Mouse (Mus musculus) C2C12 (cell line): Measurements from ENCODE around the gene Cep19. TPM values are rescaled to one million over a fixed set of nuclear protein-coding genes. Genes with fewer than 3 reads are reported as not detected.

Experiments
- H3K27me3 ChIP-seq: one replicate; pipeline ENCODE4 v1.6.1; 2011; ENCODE audit not compliant: control insufficient read depth, insufficient read depth, insufficient read length
- H3K36me3 ChIP-seq: one replicate; pipeline ENCODE4 v1.6.1; 2011; ENCODE audit not compliant: control insufficient read depth, insufficient read depth
- H3K4me3 ChIP-seq: one replicate; pipeline ENCODE4 v1.5.1; 2011; ENCODE audit warnings: mild to moderate bottlenecking, control low read depth; ENCODE audit not compliant: poor library complexity, insufficient read depth, severe bottlenecking
- H3K79me2 ChIP-seq: one replicate; pipeline ENCODE4 v1.6.1; 2011; ENCODE audit not compliant: control insufficient read depth, insufficient read depth
- H3K79me3 ChIP-seq: one replicate; pipeline ENCODE4 v1.6.1; 2011; ENCODE audit warnings: low read depth, control low read depth
- H3ac ChIP-seq: one replicate; pipeline ENCODE3; 2011; ENCODE audit warnings: low read depth; ENCODE audit not compliant: control insufficient read depth, insufficient read length
- CEBPB ChIP-seq: IDR thresholded peaks from one replicate; pipeline ENCODE4 v1.6.1; 2011; ENCODE audit warnings: low read depth, mild to moderate bottlenecking, control low read depth, moderate library complexity
- CTCF ChIP-seq: IDR thresholded peaks from one replicate; pipeline ENCODE4 v1.5.1; 2011; ENCODE audit not compliant: control insufficient read depth, insufficient read depth, insufficient read length
- FOSL1 ChIP-seq: IDR thresholded peaks from one replicate; pipeline ENCODE4 v1.8.0; 2011; ENCODE audit warnings: mild to moderate bottlenecking, low read length; ENCODE audit not compliant: poor library complexity, insufficient read depth, severe bottlenecking
- MAX ChIP-seq: IDR thresholded peaks from one replicate; pipeline ENCODE4 v1.6.1; 2011; ENCODE audit warnings: mild to moderate bottlenecking, control low read depth
- MYOD1 ChIP-seq: IDR thresholded peaks from one replicate; pipeline ENCODE4 v1.6.1; 2011; ENCODE audit warnings: low read depth; ENCODE audit not compliant: control insufficient read depth, insufficient read length
- MYOG ChIP-seq: IDR thresholded peaks from one replicate; pipeline ENCODE4 v1.6.1; 2011; ENCODE audit not compliant: control insufficient read depth, insufficient read length; ENCODE audit errors: extremely low read depth
- USF1 ChIP-seq: IDR thresholded peaks from one replicate; pipeline ENCODE4 v1.6.1; 2011; ENCODE audit warnings: low read depth, mild to moderate bottlenecking, control low read depth, moderate library complexity
- polyA plus RNA-seq: library from polyadenylated mRNA; unstranded; fragments of >200 nt; fragmentation: generic; extraction: Trizol; gene quantifications from one replicate; pipeline ENCODE4 v1.2.1, GENCODE M21; 2012; ENCODE audit warnings: missing spikeins

Gene Cep19
- polyA plus RNA-seq, 1 experiment = 4.2 TPM

DNA sequence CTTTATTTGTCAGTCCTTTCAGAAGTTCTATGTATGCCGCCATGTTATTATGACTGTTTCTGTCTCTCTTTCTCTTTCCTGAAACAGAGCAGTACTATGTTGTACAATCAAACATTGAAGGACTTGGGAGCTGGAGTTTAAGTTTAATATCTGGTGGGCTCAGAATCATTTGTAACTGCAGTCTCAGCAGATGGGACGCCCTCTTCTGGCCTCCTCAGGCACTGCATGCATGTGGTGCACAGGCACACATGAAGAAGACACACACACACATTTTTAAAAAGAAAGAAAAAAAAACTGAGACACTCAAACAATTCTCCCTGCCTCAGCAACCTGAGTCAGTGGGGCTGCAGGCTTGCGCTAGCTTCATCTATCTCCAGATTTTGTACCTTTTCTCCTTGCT is 20.9 kb downstream of the Cep19 start:
- no peak overlapping the region for H3ac ChIP-seq
- TF ChIP-seq CEBPB = no peak
- TF ChIP-seq MAX = no peak
- TF ChIP-seq MYOD1 = no peak
- no peak for TF ChIP-seq USF1
- no peak for TF ChIP-seq MYOG
- no peak for TF ChIP-seq FOSL1
- TF ChIP-seq CTCF = no peak
- no peaks in the 10 kb centered on the region for H3K79me2 ChIP-seq
- H3K79me3 ChIP-seq = no peaks in the 10 kb centered on the region
- H3K27me3 ChIP-seq = no peaks in the 10 kb centered on the region
- H3K36me3 ChIP-seq = no peaks in the 10 kb centered on the region
- H3K4me3 ChIP-seq = no peak overlapping the region

- Histone ChIP-seq H3K27me3 (peaks cover 5% of the 10 kb centered on the region), H3K4me3 (no peak overlapping the region), H3K79me2 (no peaks in the 10 kb centered on the region), H3K36me3 (no peaks in the 10 kb centered on the region), H3K79me3 (no peaks in the 10 kb centered on the region), H3ac (no peak overlapping the region)
- TF ChIP-seq USF1 (no peak), FOSL1 (no peak), MYOD1 (no peak), MYOG (no peak), CEBPB (no peak), CTCF (no peak), MAX (no peak)
These were observed 24.4 kb downstream of the Cep19 start for GRCm38 (mm10) chr16:32124020-32124419.

DNA sequence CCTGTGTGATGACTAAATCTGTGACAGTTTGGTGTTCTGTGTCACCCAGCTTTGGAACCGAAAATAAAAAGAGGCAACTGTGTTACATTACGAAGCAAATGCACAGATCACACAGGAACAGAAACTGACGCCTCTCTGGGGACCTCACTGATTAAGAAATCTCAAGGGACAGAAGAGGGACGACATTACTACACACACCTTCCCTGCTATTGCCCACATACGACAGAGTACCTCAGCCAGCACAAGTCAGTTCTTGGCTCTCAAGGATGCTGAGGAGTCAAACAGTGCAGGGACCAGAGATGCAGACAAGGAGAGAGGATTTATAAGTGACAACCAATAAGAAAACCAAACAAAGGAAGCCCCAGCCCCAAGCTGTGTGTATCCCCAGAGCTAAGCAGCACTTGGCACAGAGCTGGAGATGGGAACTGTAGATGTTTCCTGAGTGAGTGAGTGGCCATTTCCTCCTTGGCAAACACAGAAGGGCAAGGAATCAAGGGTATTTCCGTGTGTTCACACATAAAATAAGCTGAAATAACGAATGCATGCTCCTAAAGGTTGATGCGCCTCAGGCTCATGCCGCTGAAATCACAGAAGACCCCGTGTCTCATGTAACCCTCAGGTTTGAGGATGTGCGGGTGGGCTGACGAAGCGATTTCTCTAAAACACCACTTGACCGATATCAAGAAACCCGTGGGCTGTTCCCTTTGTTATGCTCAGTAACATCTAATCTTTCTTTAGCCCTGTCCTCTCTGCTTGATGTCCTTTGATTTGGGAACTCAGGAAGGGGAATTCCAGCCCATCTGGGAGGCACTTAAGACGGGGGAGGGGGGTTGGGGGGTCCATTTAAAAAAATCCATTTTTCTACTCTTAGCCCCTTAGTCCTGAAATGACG is 25.1 kb downstream of the Cep19 start:
- Histone ChIP-seq H3K36me3 (no peaks in the 10 kb centered on the region), H3K4me3 (no peak overlapping the region)
- TF ChIP-seq MYOG = no peak
- TF ChIP-seq FOSL1 = no peak
- TF ChIP-seq MYOD1 = no peak
- TF ChIP-seq USF1 = no peak
- TF ChIP-seq CTCF = no peak

DNA sequence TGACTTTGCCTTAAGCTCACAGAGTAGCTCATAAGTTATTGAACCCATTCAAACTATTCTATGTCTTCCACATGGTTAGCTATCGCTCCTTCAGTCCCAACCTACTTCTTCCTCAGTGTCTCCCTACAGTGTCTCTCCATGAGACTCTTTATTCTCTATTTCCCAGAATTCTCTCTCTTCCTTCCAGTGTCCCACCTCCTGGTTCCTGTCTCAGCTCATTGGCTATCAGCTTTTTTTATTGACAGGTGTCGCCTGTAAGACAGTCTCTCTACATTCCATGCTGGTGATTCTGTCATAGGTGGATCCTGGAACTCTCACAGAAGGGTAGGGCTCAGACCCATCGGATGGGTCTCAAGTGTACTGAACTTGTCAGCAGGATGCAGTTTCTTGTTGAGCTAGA is 25.8 kb downstream of the Cep19 start:
- H3K4me3 ChIP-seq = no peak overlapping the region
- TF ChIP-seq FOSL1 (no peak), CTCF (no peak), CEBPB (no peak), MYOD1 (no peak), USF1 (no peak), MYOG (no peak), MAX (no peak)
- no peak overlapping the region for H3ac ChIP-seq
- peaks cover 5% of the 10 kb centered on the region for H3K27me3 ChIP-seq
- no peaks in the 10 kb centered on the region for H3K79me3 ChIP-seq
- no peaks in the 10 kb centered on the region for H3K79me2 ChIP-seq
- no peaks in the 10 kb centered on the region for H3K36me3 ChIP-seq

More for the DNA sequence above, 25.1 kb downstream of the Cep19 start:
- Histone ChIP-seq H3ac (no peak overlapping the region), H3K79me3 (no peaks in the 10 kb centered on the region), H3K27me3 (peaks cover 5% of the 10 kb centered on the region), H3K79me2 (no peaks in the 10 kb centered on the region)

DNA sequence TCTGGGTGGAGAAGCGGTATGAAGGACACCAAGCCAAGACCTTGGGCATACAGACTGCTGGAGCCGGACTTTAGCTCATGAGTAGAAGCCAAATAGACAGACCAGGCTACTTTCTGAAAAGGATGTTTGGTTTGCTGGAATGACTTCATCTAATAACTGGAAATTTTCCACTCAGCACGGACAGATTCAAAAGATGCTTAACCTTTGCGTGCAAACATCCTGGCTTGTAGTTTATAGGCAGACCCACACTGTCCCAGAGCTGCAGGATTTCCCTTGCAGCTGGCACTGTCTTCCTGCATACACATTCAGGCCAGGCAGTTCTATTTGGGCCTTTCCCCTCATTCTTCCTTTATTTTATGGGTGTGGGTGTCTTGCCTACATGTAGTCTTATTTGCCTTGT is 27.4 kb downstream of the Cep19 start:
- H3K79me3 ChIP-seq = no peaks in the 10 kb centered on the region
- TF ChIP-seq CTCF (no peak), FOSL1 (no peak), CEBPB (no peak), USF1 (no peak), MYOG (no peak), MAX (no peak), MYOD1 (no peak)
- no peak overlapping the region for H3ac ChIP-seq
- H3K36me3 ChIP-seq = no peaks in the 10 kb centered on the region
- no peaks in the 10 kb centered on the region for H3K79me2 ChIP-seq
- no peak overlapping the region for H3K4me3 ChIP-seq
- H3K27me3 ChIP-seq = peaks cover 5% of the 10 kb centered on the region

DNA sequence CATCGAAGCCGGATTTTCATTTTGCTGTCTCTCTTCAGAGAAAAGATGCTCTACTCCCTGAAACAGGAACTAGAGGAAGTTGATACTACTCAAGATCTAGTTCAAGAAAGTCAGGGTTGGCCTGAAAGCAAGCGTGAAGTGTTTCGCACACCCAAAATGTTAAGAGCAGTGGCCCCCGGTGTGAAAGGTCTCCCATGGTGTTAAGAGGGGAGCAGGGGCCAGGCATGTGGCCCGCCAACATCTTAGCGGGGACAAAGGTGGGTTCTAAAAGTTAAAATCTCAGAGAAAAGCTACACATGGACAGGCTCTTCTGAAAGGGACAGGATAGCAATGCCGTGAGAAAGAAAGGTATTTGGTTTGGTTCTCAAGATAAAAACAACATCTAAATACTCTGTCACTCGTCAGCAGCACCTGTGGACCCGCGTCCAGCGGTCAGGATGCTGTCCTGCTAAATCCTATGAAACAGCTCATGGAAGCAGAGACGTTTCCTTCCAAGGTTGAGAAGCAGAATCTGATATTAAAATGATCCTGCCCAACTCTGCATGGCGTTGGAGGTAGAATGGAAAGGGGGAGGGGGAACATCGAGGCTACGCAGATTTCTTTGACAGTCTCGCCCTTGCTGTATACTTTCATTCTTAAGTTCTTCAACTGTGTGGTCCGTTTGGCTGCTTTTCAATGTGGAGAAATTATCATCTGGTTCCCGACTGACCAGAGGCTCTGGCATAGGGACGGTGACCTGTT is 30.0 kb downstream of the Cep19 start:
- H3K36me3 ChIP-seq = no peaks in the 10 kb centered on the region
- H3K79me3 ChIP-seq = no peaks in the 10 kb centered on the region
- H3K79me2 ChIP-seq = no peaks in the 10 kb centered on the region
- no peak for TF ChIP-seq MAX
- no peak for TF ChIP-seq CEBPB
- no peak for TF ChIP-seq FOSL1
- no peak for TF ChIP-seq MYOD1
- no peak for TF ChIP-seq CTCF
- TF ChIP-seq MYOG = no peak
- TF ChIP-seq USF1 = no peak
- no peak overlapping the region for H3ac ChIP-seq
- H3K4me3 ChIP-seq = no peak overlapping the region
- H3K27me3 ChIP-seq = peaks cover 8% of the 10 kb centered on the region
